10 mouse cellular contexts compared by ENCODE assay signal in the genomic region with DNA sequence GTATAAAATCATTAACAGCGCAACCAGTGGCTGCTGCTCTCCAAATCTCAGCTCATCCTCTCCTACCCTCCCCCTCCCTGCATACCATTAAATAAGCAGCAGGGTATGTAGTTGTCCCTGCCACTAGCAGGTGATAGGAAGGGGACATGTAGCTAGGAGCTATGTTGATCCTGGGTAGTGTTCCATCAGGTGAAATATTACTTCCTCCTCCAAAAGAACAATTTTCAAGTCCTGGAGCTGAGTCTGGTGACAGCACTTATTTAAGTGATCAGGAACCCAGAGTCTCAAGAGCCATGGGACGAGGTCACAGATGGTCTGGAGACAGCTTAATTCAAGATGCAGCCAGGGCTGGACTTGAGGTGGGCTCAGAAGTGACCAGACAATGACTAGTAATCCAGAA. TPM values are rescaled to one million over a fixed set of nuclear protein-coding genes. Genes with fewer than 3 reads are reported as not detected.
DNase-seq lines count a peak whose midpoint lies in the region; ATAC-seq and TF ChIP-seq lines count a peak whose summit lies in the region.
"Had no signal": no experiment of that assay in that cellular context is flagged by ENCODE, and none has a peak within 500 bp of the region (broad histone marks: within the 10 kb centered on the region; RNA-seq: fewer than 3 reads in every experiment).

No protein-coding gene starts in this region.

- H3K9ac ChIP-seq in intestine, postnatal 0 days (ENCODE audit: low read depth, low read length), result no peak overlapping the region
- no peak overlapping the region for H3K9ac ChIP-seq in hindbrain, embryonic 14.5 days
- H3K9ac ChIP-seq: lung, embryonic 14.5 days had no signal

- peak; percentile 100 for DNase-seq in heart, adult 11 months
- DNase-seq in heart, embryonic 10.5 days (ENCODE audit: low spot score), result no peak
- peak; percentile 100 for DNase-seq in frontal cortex, postnatal 14 days (ENCODE audit: low spot score in 2 of 2)
- peak; percentile 99 to 100 for DNase-seq in kidney, postnatal 36 days
- DNase-seq in lung, postnatal 10 days, result peak; percentile 100
- DNase-seq in thymus, adult 2 months, result peak; percentile 100
- no peak for DNase-seq in hindbrain, embryonic 14.5 days (ENCODE audit: low spot score)
- DNase-seq: lung, embryonic 14.5 days had no signal

- WGBS in heart, embryonic 10.5 days, result 85% methylated on average over 2 of the region's 2 CpGs
- 97% methylated on average over 2 of the region's 2 CpGs for WGBS in thymus, adult 2 months
- 86% methylated on average over 2 of the region's 2 CpGs for WGBS in intestine, postnatal 0 days
- WGBS in hindbrain, embryonic 14.5 days, result 98% methylated on average over 2 of the region's 2 CpGs

- no peak overlapping the region for H3K4me2 ChIP-seq in intestine, postnatal 0 days (replicated peaks; ENCODE audit: low read depth)
- no peak overlapping the region for H3K4me2 ChIP-seq in hindbrain, embryonic 14.5 days (replicated peaks)
- H3K4me2 ChIP-seq: lung, embryonic 14.5 days had no signal

- peaks cover 76% of the 10 kb centered on the region for H3K36me3 ChIP-seq in heart, embryonic 10.5 days
- H3K36me3 ChIP-seq in thymus, adult 2 months (ENCODE audit: control insufficient read depth, insufficient read depth, low read length), result peaks cover 51% of the 10 kb centered on the region
- peaks cover 33% of the 10 kb centered on the region for H3K36me3 ChIP-seq in intestine, postnatal 0 days (ENCODE audit: control insufficient read depth, insufficient read depth)
- H3K36me3 ChIP-seq in hindbrain, embryonic 14.5 days (replicated peaks; ENCODE audit: control insufficient read depth, insufficient read depth), result peaks cover 74% of the 10 kb centered on the region

- TF ChIP-seq POLR2A in thymus, adult 2 months (IDR thresholded peaks at IDR 0.05; ENCODE audit: control insufficient read depth, extremely low read depth, insufficient read depth, low read length, poor library complexity), result no peak

- no peaks in the 10 kb centered on the region for H3K4me1 ChIP-seq in heart, embryonic 10.5 days
- H3K4me1 ChIP-seq in thymus, adult 2 months (replicated peaks; ENCODE audit: control insufficient read depth, insufficient read depth, low read length), result no peaks in the 10 kb centered on the region
- no peaks in the 10 kb centered on the region for H3K4me1 ChIP-seq in intestine, postnatal 0 days (replicated peaks; ENCODE audit: control insufficient read depth, insufficient read depth, low read length)
- no peaks in the 10 kb centered on the region; the same call in 1 of the 2 replicates for H3K4me1 ChIP-seq in hindbrain, embryonic 14.5 days (replicated peaks; ENCODE audit: control insufficient read depth, insufficient read depth, low read length)

- no peak for TF ChIP-seq CTCF in thymus, adult 2 months (IDR thresholded peaks at IDR 0.05; ENCODE audit: borderline replicate concordance, control insufficient read depth, extremely low read depth, insufficient read depth, low read length, poor library complexity)
- no peak for TF ChIP-seq CTCF in intestine, postnatal 0 days (IDR thresholded peaks at IDR 0.05; ENCODE audit: low read depth)

- no peak overlapping the region for H3K4me3 ChIP-seq in heart, embryonic 10.5 days
- no peak overlapping the region for H3K4me3 ChIP-seq in thymus, adult 2 months (ENCODE audit: control insufficient read depth, insufficient read depth, low read length)
- no peak overlapping the region for H3K4me3 ChIP-seq in intestine, postnatal 0 days (ENCODE audit: low read depth, low read length)
- no peak overlapping the region for H3K4me3 ChIP-seq in hindbrain, embryonic 14.5 days (replicated peaks; ENCODE audit: low read length)

- no peaks in the 10 kb centered on the region for H3K27me3 ChIP-seq in heart, embryonic 10.5 days (ENCODE audit: insufficient read depth, poor library complexity, severe bottlenecking)
- H3K27me3 ChIP-seq in thymus, adult 2 months (ENCODE audit: control insufficient read depth, insufficient read depth, low read length), result no peaks in the 10 kb centered on the region
- no peaks in the 10 kb centered on the region for H3K27me3 ChIP-seq in intestine, postnatal 0 days (replicated peaks; ENCODE audit: control insufficient read depth, insufficient read depth, low read length)
- no peaks in the 10 kb centered on the region for H3K27me3 ChIP-seq in hindbrain, embryonic 14.5 days (ENCODE audit: control insufficient read depth, insufficient read depth, low read length)

- no peak for ATAC-seq in intestine, postnatal 0 days
- no peak for ATAC-seq in hindbrain, embryonic 14.5 days (ENCODE audit: low FRiP score)

- no peaks in the 10 kb centered on the region for H3K9me3 ChIP-seq in heart, embryonic 10.5 days
- H3K9me3 ChIP-seq in intestine, postnatal 0 days (ENCODE audit: control insufficient read depth), result no peaks in the 10 kb centered on the region
- H3K9me3 ChIP-seq in hindbrain, embryonic 14.5 days (ENCODE audit: control insufficient read depth, low read length), result no peaks in the 10 kb centered on the region

- no peak overlapping the region for H3K27ac ChIP-seq in heart, embryonic 10.5 days
- no peak overlapping the region for H3K27ac ChIP-seq in thymus, adult 2 months (ENCODE audit: control insufficient read depth, insufficient read depth, low read length)
- no peak overlapping the region for H3K27ac ChIP-seq in intestine, postnatal 0 days (ENCODE audit: low read depth, low read length)
- H3K27ac ChIP-seq in hindbrain, embryonic 14.5 days, result no peak overlapping the region; the same call in 1 of the 2 replicates

RNA-seq across cellular contexts. Expression of gene Cox14, which starts 10.2 kb away (rescaled TPM):
- 164 and 187 TPM in 2 replicates for polyA plus RNA-seq in heart, embryonic 10.5 days (2016; fragmentation: Nextera tagmentation; extraction: Ambion mirVana)
- polyA plus RNA-seq in thymus, adult 2 months (2012; rRNA removed), result 227 and 284 TPM in 2 replicates
- 298 and 301 TPM in 2 replicates for polyA plus RNA-seq in intestine, postnatal 0 days (2015; fragmentation: Nextera tagmentation; extraction: Ambion mirVana)
- 182 and 202 TPM in 2 replicates for polyA plus RNA-seq in hindbrain, embryonic 14.5 days (2014; fragmentation: Nextera tagmentation; extraction: Ambion mirVana)

RNA-seq across cellular contexts. Expression of gene Gpd1, which starts 18.3 kb away (rescaled TPM):
- polyA plus RNA-seq in heart, embryonic 10.5 days (2016; fragmentation: Nextera tagmentation; extraction: Ambion mirVana), result 0.74 and 0.87 TPM in 2 replicates
- polyA plus RNA-seq in thymus, adult 2 months (2012; rRNA removed), result 108 and 187 TPM in 2 replicates
- 124 and 136 TPM in 2 replicates for polyA plus RNA-seq in intestine, postnatal 0 days (2015; fragmentation: Nextera tagmentation; extraction: Ambion mirVana)
- polyA plus RNA-seq in hindbrain, embryonic 14.5 days (2014; fragmentation: Nextera tagmentation; extraction: Ambion mirVana), result 2.0 and 2.2 TPM in 2 replicates

RNA-seq across cellular contexts. Expression of gene Gm17349, which starts 30.3 kb away (rescaled TPM):
- polyA plus RNA-seq in heart, embryonic 10.5 days (2016; fragmentation: Nextera tagmentation; extraction: Ambion mirVana), result not detected in 2 replicates
- not detected in 2 replicates for polyA plus RNA-seq in thymus, adult 2 months (2012; rRNA removed)
- polyA plus RNA-seq in intestine, postnatal 0 days (2015; fragmentation: Nextera tagmentation; extraction: Ambion mirVana), result 1.2 and 3.0 TPM in 2 replicates
- not detected in 2 replicates for polyA plus RNA-seq in hindbrain, embryonic 14.5 days (2014; fragmentation: Nextera tagmentation; extraction: Ambion mirVana)
- polyA plus RNA-seq: gonadal fat pad, adult 2 months; lung, embryonic 14.5 days had no signal

RNA-seq across cellular contexts. Expression of gene Smarcd1, which starts 33.7 kb away (rescaled TPM):
- polyA plus RNA-seq in heart, embryonic 10.5 days (2016; fragmentation: Nextera tagmentation; extraction: Ambion mirVana), result 31.1 and 45.5 TPM in 2 replicates
- polyA plus RNA-seq in thymus, adult 2 months (2012; rRNA removed), result 106 and 111 TPM in 2 replicates
- 13.2 and 13.3 TPM in 2 replicates for polyA plus RNA-seq in intestine, postnatal 0 days (2015; fragmentation: Nextera tagmentation; extraction: Ambion mirVana)
- polyA plus RNA-seq in hindbrain, embryonic 14.5 days (2014; fragmentation: Nextera tagmentation; extraction: Ambion mirVana), result 93.2 and 107 TPM in 2 replicates

RNA-seq across cellular contexts. Expression of gene Cers5, which starts 37.1 kb away (rescaled TPM):
- 56.5 and 60.3 TPM in 2 replicates for polyA plus RNA-seq in heart, embryonic 10.5 days (2016; fragmentation: Nextera tagmentation; extraction: Ambion mirVana)
- polyA plus RNA-seq in thymus, adult 2 months (2012; rRNA removed), result 48.1 and 59.8 TPM in 2 replicates
- polyA plus RNA-seq in intestine, postnatal 0 days (2015; fragmentation: Nextera tagmentation; extraction: Ambion mirVana), result 18.7 and 19.2 TPM in 2 replicates
- 78.5 and 89.3 TPM in 2 replicates for polyA plus RNA-seq in hindbrain, embryonic 14.5 days (2014; fragmentation: Nextera tagmentation; extraction: Ambion mirVana)

Comparison
In these comparisons a context has a peak if more than half of its experiments do, and no peak if none do; other contexts are left out.
1. DNase-seq: peak in heart, adult 11 months (single experiment), frontal cortex, postnatal 14 days (2 of 2), kidney, postnatal 36 days (2 of 2), lung, postnatal 10 days (single experiment) and thymus, adult 2 months (single experiment); none in heart, embryonic 10.5 days (single experiment) and hindbrain, embryonic 14.5 days (single experiment).
2. RNA of gene Gpd1, which starts 18.3 kb away (polyA plus RNA-seq): 124 to 136 TPM in intestine, postnatal 0 days and 108 to 187 TPM in thymus, adult 2 months; 2.0 to 2.2 TPM in hindbrain, embryonic 14.5 days and 0.74 to 0.87 TPM in heart, embryonic 10.5 days; every median in the first group is over 10 times any median in the second.